Mouse (Mus musculus): Measurements from ENCODE around the gene Nav1. TPM values are rescaled to one million over a fixed set of nuclear protein-coding genes. Genes with fewer than 3 reads are reported as not detected.
A peak's percentile ranks its signal among the peaks of the same experiment; 100 is the strongest.

The Nav1 gene
- polyA plus RNA-seq, 1 experiment from 2014 or later: 11.5 TPM

DNA sequence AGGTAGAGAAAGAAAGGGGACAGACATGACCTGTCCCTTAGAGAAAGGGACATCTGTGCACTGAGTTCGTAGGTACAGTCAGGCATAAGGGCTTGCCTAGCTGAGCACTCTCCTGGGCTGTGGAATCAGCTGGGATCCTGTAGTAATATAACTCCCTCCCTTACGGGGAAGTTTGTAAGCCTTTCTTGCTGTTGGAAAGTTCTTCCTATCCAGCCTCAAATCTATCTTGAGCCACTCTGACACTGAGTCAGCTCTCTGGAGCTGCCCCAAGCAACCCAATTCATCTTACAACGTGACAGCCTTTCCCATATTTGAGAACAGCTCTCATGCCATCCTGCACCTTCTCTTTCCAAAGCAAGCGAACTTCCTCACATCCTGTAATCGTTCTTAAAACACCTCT lies 1.6 kb downstream of the Nav1 start:
- Histone ChIP-seq H3K27me3 (ENCODE audit: control insufficient read depth, insufficient read depth, low read depth, low read length) (no peaks in the 10 kb centered on the region), H3K9ac (ENCODE audit: low read length) (no peak overlapping the region), H3K36me3 (ENCODE audit: control insufficient read depth, insufficient read depth, low read length) (no peaks in the 10 kb centered on the region), H3K4me1 (replicated peaks; ENCODE audit: control insufficient read depth, insufficient read depth, low read length) (0 out of 2 replicates have a peak, but pooled peaks cover 2% of the 10 kb centered on the region), H3K4me2 (ENCODE audit: low read depth, low read length) (no peak overlapping the region), H3K4me3 (ENCODE audit: low read length) (no peak overlapping the region), H3K9me3 (ENCODE audit: control insufficient read depth, low read length) (no peaks in the 10 kb centered on the region), H3K27ac (ENCODE audit: low read length) (no peak overlapping the region)
- no peak for ATAC-seq (ENCODE audit: low read depth)
- WGBS: 56% methylated on average over 5 of the region's 5 CpGs

DNA sequence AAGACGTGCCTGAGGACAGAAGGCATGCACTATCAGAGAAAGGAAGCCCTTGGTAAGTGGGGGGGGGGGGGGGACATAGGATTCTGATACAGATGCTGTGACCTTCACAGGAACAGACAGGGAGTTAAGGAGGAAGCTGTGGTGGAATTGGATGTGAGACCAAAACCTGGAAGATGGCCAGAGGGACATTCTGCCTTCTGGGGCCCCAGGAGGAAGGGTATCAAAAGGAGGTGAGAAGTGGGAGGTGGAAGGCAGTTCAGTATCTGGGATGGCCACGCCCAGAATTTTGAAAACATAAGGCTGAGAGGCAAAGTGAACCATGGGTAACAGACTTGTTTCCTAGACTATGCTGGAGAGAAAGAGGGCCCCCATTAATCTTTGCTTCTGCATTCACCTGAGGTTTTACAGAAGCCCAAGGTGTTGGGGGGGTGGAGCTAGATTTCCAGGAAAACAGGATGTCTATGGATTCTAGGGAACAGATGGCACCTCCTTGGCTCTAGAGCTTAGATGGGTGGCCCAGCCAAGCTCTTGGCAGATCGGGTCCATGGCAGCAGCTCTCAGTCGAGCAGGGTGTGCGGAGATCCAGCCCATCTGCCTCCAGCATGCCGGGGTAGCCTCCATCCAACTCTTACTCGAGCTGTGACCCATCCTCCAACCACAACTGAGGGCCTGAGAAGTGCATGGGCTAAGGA lies 2.6 kb downstream of the Nav1 start:
- no peak overlapping the region for H3K27ac ChIP-seq (ENCODE audit: low read length)
- H3K4me1 ChIP-seq (replicated peaks; ENCODE audit: control insufficient read depth, insufficient read depth, low read length): 0 out of 2 replicates have a peak, but pooled peaks cover 2% of the 10 kb centered on the region
- 52% methylated on average over 7 of the region's 7 CpGs for WGBS
- ATAC-seq (ENCODE audit: low read depth): no peak
- H3K27me3 ChIP-seq (ENCODE audit: control insufficient read depth, insufficient read depth, low read depth, low read length): no peaks in the 10 kb centered on the region
- H3K36me3 ChIP-seq (ENCODE audit: control insufficient read depth, insufficient read depth, low read length): no peaks in the 10 kb centered on the region
- H3K9me3 ChIP-seq (ENCODE audit: control insufficient read depth, low read length): no peaks in the 10 kb centered on the region
- H3K4me2 ChIP-seq (ENCODE audit: low read depth, low read length): no peak overlapping the region
- no peak overlapping the region for H3K9ac ChIP-seq (ENCODE audit: low read length)
- no peak overlapping the region for H3K4me3 ChIP-seq (ENCODE audit: low read length)

DNA sequence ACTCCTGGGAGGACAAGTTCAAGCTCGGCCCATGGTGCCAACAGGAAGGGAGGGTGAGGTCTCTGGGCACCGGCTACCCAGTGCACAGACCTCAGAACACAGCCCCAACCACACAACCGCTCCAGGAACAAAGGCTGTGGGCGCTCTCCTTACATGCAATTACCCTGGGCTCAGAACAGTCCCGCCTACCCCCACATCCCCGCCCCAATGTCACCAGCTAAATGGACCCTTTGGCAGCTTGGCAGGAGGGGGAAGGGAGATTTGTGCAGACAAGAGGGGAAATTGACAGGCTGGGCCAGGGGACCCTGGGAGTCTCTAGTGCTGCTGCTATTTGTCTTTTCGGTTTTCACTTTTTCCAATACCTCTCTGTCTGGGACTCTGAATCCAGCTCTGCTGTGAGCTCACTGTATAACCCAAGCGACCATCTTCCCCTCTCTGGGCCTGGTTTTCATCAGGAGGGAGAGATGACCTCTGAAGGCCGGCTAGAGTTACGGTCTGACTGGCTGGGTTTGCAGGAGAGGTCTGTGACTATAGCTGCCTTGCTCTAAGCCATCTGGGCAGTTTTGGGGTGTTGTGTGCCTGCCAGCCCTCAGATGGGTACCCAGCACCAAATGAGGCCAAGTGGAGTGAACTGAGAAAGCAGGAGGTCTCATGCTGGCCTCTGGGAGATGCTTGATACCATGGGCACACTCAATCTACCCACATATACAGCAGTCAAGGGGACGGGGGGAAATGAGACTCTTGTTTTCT lies 3.8 kb downstream of the Nav1 start:
- no peak overlapping the region for H3K4me2 ChIP-seq (ENCODE audit: low read depth, low read length)
- no peak for ATAC-seq (ENCODE audit: low read depth)

DNA sequence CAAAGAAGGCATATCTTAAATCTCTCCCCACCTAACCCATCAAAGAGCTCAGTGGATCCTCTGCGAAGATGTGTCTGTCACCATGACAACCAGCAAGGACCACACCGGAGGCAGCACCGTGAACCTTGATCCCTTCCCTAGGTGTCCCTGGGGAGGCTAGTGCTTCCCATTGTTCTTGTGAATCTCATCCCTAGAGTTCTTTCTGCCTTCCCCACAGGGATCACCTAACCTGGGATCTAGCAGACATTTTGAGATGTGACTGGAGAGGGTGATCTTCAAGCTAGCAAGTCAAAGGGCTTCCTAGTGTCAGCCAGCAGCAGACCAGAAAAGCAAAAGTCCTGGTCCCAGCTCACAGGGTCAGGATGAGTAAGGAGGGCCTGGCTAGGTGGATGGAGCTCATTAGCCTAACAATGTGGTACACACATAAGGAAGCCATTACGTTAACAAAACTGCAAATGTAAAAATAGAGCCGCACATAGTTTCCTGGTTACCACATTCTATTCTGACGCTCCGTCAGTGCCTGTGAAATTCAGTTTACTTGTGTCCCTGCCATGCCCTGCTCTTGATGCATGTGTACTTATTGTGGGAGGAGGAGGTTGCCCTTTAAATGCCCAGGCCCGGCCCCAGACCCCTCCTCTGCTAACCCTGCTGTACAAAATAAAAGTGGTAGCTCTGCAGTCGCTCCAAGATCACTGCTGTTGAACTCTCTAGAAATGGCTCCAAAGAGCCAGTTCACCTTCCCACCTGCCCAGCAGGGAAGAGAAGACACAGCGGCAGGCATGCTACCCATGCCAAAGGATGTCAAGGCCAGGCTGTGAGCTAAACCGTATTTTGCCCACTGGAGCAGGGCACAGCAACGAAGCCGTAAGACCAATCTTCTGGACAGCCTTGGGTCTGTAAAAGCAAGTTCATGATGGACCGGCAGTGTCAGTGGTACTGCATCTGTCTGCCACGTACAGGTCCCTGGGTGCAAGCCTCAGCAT lies 6.8 kb downstream of the Nav1 start:
- Histone ChIP-seq H3K27me3 (ENCODE audit: control insufficient read depth, insufficient read depth, low read depth, low read length) (no peaks in the 10 kb centered on the region), H3K9me3 (ENCODE audit: control insufficient read depth, low read length) (no peaks in the 10 kb centered on the region), H3K27ac (ENCODE audit: low read length) (no peak overlapping the region), H3K9ac (ENCODE audit: low read length) (no peak overlapping the region), H3K4me3 (ENCODE audit: low read length) (no peak overlapping the region), H3K36me3 (ENCODE audit: control insufficient read depth, insufficient read depth, low read length) (no peaks in the 10 kb centered on the region), H3K4me1 (replicated peaks; ENCODE audit: control insufficient read depth, insufficient read depth, low read length) (0 out of 2 replicates have a peak, but pooled peaks cover 2% of the 10 kb centered on the region), H3K4me2 (ENCODE audit: low read depth, low read length) (no peak overlapping the region)
- no peak for ATAC-seq (ENCODE audit: low read depth)
- WGBS: 61% methylated on average over 15 of the region's 15 CpGs

More for the DNA sequence above, 3.8 kb downstream of the Nav1 start:
- Histone ChIP-seq H3K27ac (ENCODE audit: low read length) (no peak overlapping the region), H3K9ac (ENCODE audit: low read length) (no peak overlapping the region), H3K36me3 (ENCODE audit: control insufficient read depth, insufficient read depth, low read length) (no peaks in the 10 kb centered on the region), H3K27me3 (ENCODE audit: control insufficient read depth, insufficient read depth, low read depth, low read length) (no peaks in the 10 kb centered on the region), H3K9me3 (ENCODE audit: control insufficient read depth, low read length) (no peaks in the 10 kb centered on the region), H3K4me3 (ENCODE audit: low read length) (no peak overlapping the region), H3K4me1 (replicated peaks; ENCODE audit: control insufficient read depth, insufficient read depth, low read length) (0 out of 2 replicates have a peak, but pooled peaks cover 2% of the 10 kb centered on the region)
- WGBS: 55% methylated on average over 11 of the region's 11 CpGs

DNA sequence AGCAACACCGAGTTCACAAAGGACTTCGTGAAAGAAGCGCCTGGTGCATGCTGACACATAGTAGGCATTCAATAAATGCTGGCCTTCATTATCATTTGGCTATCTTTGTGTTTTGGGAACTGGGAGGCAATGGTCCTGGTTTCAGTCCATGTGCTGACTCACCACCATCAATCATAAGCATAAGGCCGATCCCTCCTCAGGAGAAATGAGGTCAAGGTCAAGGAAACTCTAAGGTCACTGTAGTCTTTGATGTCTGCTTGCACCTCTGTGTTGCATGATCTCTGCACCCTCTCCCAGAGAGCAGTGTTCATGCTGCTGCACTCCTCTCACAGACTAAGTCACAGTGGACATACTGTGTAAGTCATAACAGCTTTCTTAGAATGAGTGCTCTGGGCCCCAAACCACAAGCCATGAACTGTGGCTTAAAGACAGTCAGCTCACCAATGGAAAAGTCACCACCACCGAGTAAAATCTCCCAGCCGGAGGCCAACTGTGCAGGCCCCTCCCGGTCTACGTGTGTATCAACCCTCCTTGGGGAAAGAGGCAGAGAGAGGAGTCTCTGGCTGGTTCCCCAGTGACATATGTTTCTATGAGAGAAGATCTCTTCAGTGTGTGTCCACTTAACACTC lies 8.7 kb downstream of the Nav1 start:
- no peak overlapping the region for H3K4me3 ChIP-seq (ENCODE audit: low read length)
- H3K4me1 ChIP-seq (replicated peaks; ENCODE audit: control insufficient read depth, insufficient read depth, low read length): no peaks in the 10 kb centered on the region
- H3K27me3 ChIP-seq (ENCODE audit: control insufficient read depth, insufficient read depth, low read depth, low read length): no peaks in the 10 kb centered on the region
- H3K4me2 ChIP-seq (ENCODE audit: low read depth, low read length): no peak overlapping the region
- 80% methylated on average over 8 of the region's 8 CpGs for WGBS
- no peaks in the 10 kb centered on the region for H3K9me3 ChIP-seq (ENCODE audit: control insufficient read depth, low read length)
- H3K27ac ChIP-seq (ENCODE audit: low read length): no peak overlapping the region
- no peaks in the 10 kb centered on the region for H3K36me3 ChIP-seq (ENCODE audit: control insufficient read depth, insufficient read depth, low read length)
- no peak for ATAC-seq (ENCODE audit: low read depth)
- H3K9ac ChIP-seq (ENCODE audit: low read length): no peak overlapping the region

DNA sequence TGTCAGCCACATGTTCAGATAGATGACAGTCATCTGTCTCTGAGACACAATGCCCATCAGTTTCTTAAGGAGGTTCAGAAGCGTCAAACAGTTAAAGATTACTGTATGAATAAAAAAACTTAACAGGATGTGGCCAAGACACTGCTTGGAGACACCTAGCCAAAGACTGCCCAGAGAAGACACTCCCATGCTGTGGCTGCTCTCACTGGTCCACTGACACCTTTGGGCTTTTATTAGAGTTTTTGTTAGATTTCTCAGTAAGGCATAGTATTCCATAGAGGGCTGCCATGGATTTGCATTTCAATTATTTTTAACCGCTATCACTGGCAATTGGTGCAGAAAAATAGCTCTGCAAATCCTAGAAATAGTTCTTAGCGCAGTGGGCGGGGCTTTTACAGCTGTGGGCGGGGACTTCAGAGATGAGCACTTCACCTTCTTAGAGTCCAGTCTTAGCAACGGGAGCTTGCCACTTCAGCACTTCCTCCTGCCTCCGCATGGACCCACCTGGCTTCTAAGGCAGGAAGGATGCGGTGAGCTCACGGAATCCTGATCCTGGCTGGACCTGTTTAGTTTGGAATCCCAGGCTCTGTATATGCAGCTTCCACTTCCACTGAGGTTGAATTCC lies 12.7 kb downstream of the Nav1 start:
- no peak for ATAC-seq (ENCODE audit: low read depth)
- H3K4me2 ChIP-seq (ENCODE audit: low read depth, low read length): no peak overlapping the region
- H3K27me3 ChIP-seq (ENCODE audit: control insufficient read depth, insufficient read depth, low read depth, low read length): no peaks in the 10 kb centered on the region
- H3K9ac ChIP-seq (ENCODE audit: low read length): no peak overlapping the region
- H3K4me1 ChIP-seq (replicated peaks; ENCODE audit: control insufficient read depth, insufficient read depth, low read length): no peaks in the 10 kb centered on the region
- H3K27ac ChIP-seq (ENCODE audit: low read length): no peak overlapping the region
- H3K9me3 ChIP-seq (ENCODE audit: control insufficient read depth, low read length): no peaks in the 10 kb centered on the region
- H3K36me3 ChIP-seq (ENCODE audit: control insufficient read depth, insufficient read depth, low read length): no peaks in the 10 kb centered on the region
- WGBS: 43% methylated on average over 9 of the region's 9 CpGs
- H3K4me3 ChIP-seq (ENCODE audit: low read length): no peak overlapping the region

DNA sequence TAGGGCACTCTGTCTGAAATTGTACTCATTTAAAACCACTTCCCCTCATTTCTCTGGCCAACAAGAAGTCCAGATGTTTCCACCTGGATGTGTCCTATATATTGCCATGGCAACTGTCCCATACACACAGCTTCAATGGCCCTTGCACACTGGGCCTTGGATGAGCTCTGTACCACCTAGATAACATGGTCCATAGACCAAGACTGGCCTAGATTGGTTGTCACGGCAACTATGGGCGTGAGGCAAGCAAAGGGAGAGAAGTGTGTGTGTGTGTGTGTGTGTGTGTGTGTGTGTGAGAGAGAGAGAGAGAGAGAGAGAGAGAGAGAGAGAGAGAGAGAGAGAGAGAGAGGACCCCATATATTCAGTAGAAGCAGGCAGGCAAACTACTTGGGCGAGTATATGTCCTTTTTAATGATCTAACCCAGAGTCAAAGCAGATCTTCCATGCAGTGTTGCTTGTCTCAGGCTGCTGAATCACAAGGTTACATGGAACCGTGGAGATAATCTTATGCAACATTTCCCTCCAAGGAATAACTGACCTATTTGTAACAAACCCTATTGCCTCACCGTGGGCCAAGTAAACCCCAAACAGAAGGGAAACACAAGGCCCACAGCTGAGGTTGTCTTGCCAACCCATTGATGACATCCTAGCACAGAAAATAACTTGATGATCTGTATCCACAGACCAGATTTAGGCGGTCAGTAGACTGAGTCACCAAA lies 13.4 kb downstream of the Nav1 start:
- H3K9ac ChIP-seq (ENCODE audit: low read length): no peak overlapping the region
- no peaks in the 10 kb centered on the region for H3K27me3 ChIP-seq (ENCODE audit: control insufficient read depth, insufficient read depth, low read depth, low read length)
- no peak overlapping the region for H3K27ac ChIP-seq (ENCODE audit: low read length)
- WGBS: 85% methylated on average over 6 of the region's 6 CpGs
- no peaks in the 10 kb centered on the region for H3K36me3 ChIP-seq (ENCODE audit: control insufficient read depth, insufficient read depth, low read length)
- no peak overlapping the region for H3K4me2 ChIP-seq (ENCODE audit: low read depth, low read length)
- H3K4me3 ChIP-seq (ENCODE audit: low read length): no peak overlapping the region
- H3K9me3 ChIP-seq (ENCODE audit: control insufficient read depth, low read length): no peaks in the 10 kb centered on the region
- ATAC-seq (ENCODE audit: low read depth): no peak
- H3K4me1 ChIP-seq (replicated peaks; ENCODE audit: control insufficient read depth, insufficient read depth, low read length): no peaks in the 10 kb centered on the region

DNA sequence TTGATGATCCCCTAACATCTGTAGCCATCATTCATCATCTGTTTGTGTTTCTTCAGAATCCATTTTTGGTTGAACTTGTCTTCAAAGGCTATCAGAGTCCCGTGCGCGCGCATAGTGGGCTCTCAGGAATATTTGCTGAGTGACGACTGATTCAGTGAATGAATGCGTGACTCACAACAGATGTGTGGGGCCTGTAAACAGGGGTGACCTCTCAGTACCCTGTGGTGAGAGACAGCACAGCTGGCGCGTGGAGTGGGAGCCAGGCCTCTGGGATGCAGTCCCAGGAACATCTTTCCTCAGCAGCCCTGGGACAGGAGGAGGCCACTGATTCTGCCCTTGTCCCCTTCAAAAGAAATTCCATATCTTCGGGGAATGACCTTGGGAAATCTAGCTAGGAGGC lies 16.3 kb downstream of the Nav1 start:
- H3K9ac ChIP-seq (ENCODE audit: low read length): no peak overlapping the region
- peaks cover 4% of the 10 kb centered on the region for H3K4me1 ChIP-seq (replicated peaks; ENCODE audit: control insufficient read depth, insufficient read depth, low read length)
- no peaks in the 10 kb centered on the region for H3K9me3 ChIP-seq (ENCODE audit: control insufficient read depth, low read length)
- no peak overlapping the region for H3K4me2 ChIP-seq (ENCODE audit: low read depth, low read length)
- H3K4me3 ChIP-seq (ENCODE audit: low read length): no peak overlapping the region
- peak; percentile 52; the same call in 1 of the 2 replicates for ATAC-seq (ENCODE audit: low read depth)
- no peaks in the 10 kb centered on the region for H3K27me3 ChIP-seq (ENCODE audit: control insufficient read depth, insufficient read depth, low read depth, low read length)
- H3K27ac ChIP-seq (ENCODE audit: low read length): no peak overlapping the region
- WGBS: 50% methylated on average over 9 of the region's 9 CpGs
- H3K36me3 ChIP-seq (ENCODE audit: control insufficient read depth, insufficient read depth, low read length): no peaks in the 10 kb centered on the region

Measured in lung, embryonic 16.5 days (tissue).